Mouse (Mus musculus) CH12.LX (cell line): ENCODE data around the gene Tcea2. TPM values are rescaled to one million over a fixed set of nuclear protein-coding genes. Genes with fewer than 3 reads are reported as not detected.

Source experiments
- DNase-seq: peaks from one replicate; pipeline ENCODE4 v3.0.0-alpha.2; 2013; ENCODE audit errors: extremely low read depth
- H3K27ac ChIP-seq: 2 replicates; pipeline ENCODE4 v1.5.1; 2012; ENCODE audit warnings: low read depth, mild to moderate bottlenecking, control low read depth, moderate library complexity; ENCODE audit not compliant: insufficient read depth
- H3K27me3 ChIP-seq: replicated peaks from 2 replicates; pipeline ENCODE3; 2012; ENCODE audit warnings: inconsistent platforms
- H3K36me3 ChIP-seq, 2 experiments: replicated peaks in 1 of 2; 2 replicates each; pipeline versions ENCODE3 to v1.6.1; 2012; ENCODE audit warnings: inconsistent platforms in 1 of 2, low read length in 1 of 2, mild to moderate bottlenecking in 1 of 2, mixed read lengths in 1 of 2, moderate library complexity in 1 of 2; ENCODE audit not compliant: control insufficient read depth in 1 of 2, insufficient read depth in 1 of 2
- H3K4me1 ChIP-seq, 2 experiments: 2 replicates each; pipeline ENCODE4 v1.6.1; 2012; ENCODE audit warnings: inconsistent platforms in 1 of 2, moderate library complexity in 1 of 2; ENCODE audit not compliant: insufficient read depth in 2 of 2, control insufficient read depth in 1 of 2
- H3K4me2 ChIP-seq: 2 replicates; pipeline ENCODE4 v1.6.1; 2012; ENCODE audit warnings: low read depth, mild to moderate bottlenecking, control low read depth; ENCODE audit not compliant: poor library complexity, insufficient read depth, severe bottlenecking
- H3K4me3 ChIP-seq, 3 experiments: fragments of 150-350 bp in 1 of 3; sonication (generic) in 1 of 3; replicated peaks in 1 of 3; 2 replicates each; pipeline versions ENCODE3 to v1.5.1; 2011 to 2012; ENCODE audit warnings: low read depth in 2 of 3, low read length in 2 of 3, mild to moderate bottlenecking in 2 of 3, moderate library complexity in 2 of 3, control low read depth in 1 of 3, improper control_type of control experiment in 1 of 3, inconsistent platforms in 1 of 3, mixed read lengths in 1 of 3; ENCODE audit not compliant: poor library complexity in 1 of 3
- H3K79me2 ChIP-seq: replicated peaks from 2 replicates; pipeline ENCODE4 v1.6.1; 2012; ENCODE audit warnings: mild to moderate bottlenecking, moderate library complexity; ENCODE audit not compliant: control insufficient read depth, poor library complexity, insufficient read depth, severe bottlenecking; ENCODE audit errors: extremely low read depth
- H3K9ac ChIP-seq: 2 replicates; pipeline ENCODE4 v1.6.1; 2012; ENCODE audit warnings: low read depth, mild to moderate bottlenecking, control low read depth, moderate library complexity; ENCODE audit not compliant: insufficient read depth
- H3K9me3 ChIP-seq: replicated peaks from 2 replicates; pipeline ENCODE3; 2012; ENCODE audit warnings: low read length, inconsistent platforms, mixed read lengths
- CHD1 ChIP-seq: IDR thresholded peaks from 2 replicates; pipeline ENCODE4 v1.6.1; 2012; ENCODE audit warnings: low read depth, low read length, improper control_type of control experiment, inconsistent platforms
- CTCF ChIP-seq, 2 experiments: IDR thresholded peaks in 1 of 2; conservative IDR thresholded peaks in 1 of 2; 2 replicates each; pipeline ENCODE4 v1.5.1; 2011 to 2012; ENCODE audit warnings: low read depth in 2 of 2, low read length in 2 of 2, improper control_type of control experiment in 1 of 2, inconsistent platforms in 1 of 2, mild to moderate bottlenecking in 1 of 2, moderate library complexity in 1 of 2
- E2F4 ChIP-seq: IDR thresholded peaks from 2 replicates; pipeline ENCODE4 v1.6.1; 2011; ENCODE audit warnings: low read depth, low read length, improper control_type of control experiment; ENCODE audit not compliant: insufficient replicate concordance
- EP300 ChIP-seq: IDR thresholded peaks from 2 replicates; pipeline ENCODE4 v1.6.1; 2011; ENCODE audit warnings: low read length, improper control_type of control experiment
- ETS1 ChIP-seq: conservative IDR thresholded peaks from 2 replicates; pipeline ENCODE4 v1.6.1; 2012; ENCODE audit warnings: low read depth, mild to moderate bottlenecking, inconsistent platforms, low read length, improper control_type of control experiment, moderate library complexity
- GABPA ChIP-seq: IDR thresholded peaks from 2 replicates; pipeline ENCODE4 v1.6.1; 2012; ENCODE audit warnings: low read depth, low read length, improper control_type of control experiment, inconsistent platforms; ENCODE audit not compliant: insufficient replicate concordance
- HCFC1 ChIP-seq: IDR thresholded peaks from 2 replicates; pipeline ENCODE4 v1.6.1; 2012; ENCODE audit warnings: low read depth, mild to moderate bottlenecking, inconsistent platforms, low read length, improper control_type of control experiment
- KAT2A ChIP-seq: IDR thresholded peaks from 2 replicates; pipeline ENCODE4 v1.6.1; 2012; ENCODE audit warnings: low read length, improper control_type of control experiment, inconsistent platforms; ENCODE audit not compliant: insufficient replicate concordance
- MAFK ChIP-seq: IDR thresholded peaks from 2 replicates; pipeline ENCODE4 v1.6.1; 2011; ENCODE audit warnings: low read length, improper control_type of control experiment; ENCODE audit not compliant: insufficient replicate concordance
- MAX ChIP-seq: IDR thresholded peaks from 2 replicates; pipeline ENCODE4 v1.6.1; 2011; ENCODE audit warnings: low read length, improper control_type of control experiment
- MXI1 ChIP-seq: IDR thresholded peaks from 2 replicates; pipeline ENCODE4 v1.6.1; 2011; ENCODE audit warnings: mild to moderate bottlenecking, low read depth, low read length, improper control_type of control experiment
- NRF1 ChIP-seq: IDR thresholded peaks from 2 replicates; pipeline ENCODE4 v1.6.1; 2014; ENCODE audit warnings: low read depth, mild to moderate bottlenecking, inconsistent platforms, low read length, improper control_type of control experiment, moderate library complexity
- POLR2A ChIP-seq: IDR thresholded peaks from 2 replicates; pipeline ENCODE4 v1.6.1; 2011; ENCODE audit warnings: low read depth, mild to moderate bottlenecking, improper control_type of control experiment, low read length
- RAD21 ChIP-seq: IDR thresholded peaks from 2 replicates; pipeline ENCODE4 v1.6.1; 2011; ENCODE audit warnings: low read depth, mild to moderate bottlenecking, low read length, improper control_type of control experiment, moderate library complexity
- SMC3 ChIP-seq: IDR thresholded peaks from 2 replicates; pipeline ENCODE4 v1.6.1; 2011; ENCODE audit warnings: low read depth, low read length, improper control_type of control experiment
- TCF12 ChIP-seq: IDR thresholded peaks from 2 replicates; pipeline ENCODE4 v1.6.1; 2014; ENCODE audit warnings: low read depth, mild to moderate bottlenecking, inconsistent platforms, low read length, improper control_type of control experiment
- ZKSCAN1 ChIP-seq: IDR thresholded peaks from 2 replicates; pipeline ENCODE4 v1.6.1; 2012; ENCODE audit warnings: low read depth, inconsistent platforms, low read length, improper control_type of control experiment, borderline replicate concordance
- ZNF384 ChIP-seq: IDR thresholded peaks from 2 replicates; pipeline ENCODE4 v1.6.1; 2012; ENCODE audit warnings: low read depth, low read length, improper control_type of control experiment, inconsistent platforms
- dilution Hi-C: fragments of 300-500 bp; cut with MboI; formaldehyde crosslinking; loops from 2 replicates; pipeline ENCODE4 v1.14.3; 2020; ENCODE audit warnings: low sequenced_read_pairs; ENCODE audit not compliant: extremely low pct_unique_long_range_greater_than_20kb, extremely low pct_ligation_motif_present
- in situ Hi-C: fragments of 300-500 bp; cut with MboI; formaldehyde crosslinking; loops from 3 replicates; pipeline ENCODE4 v1.14.3; 2019; ENCODE audit warnings: low sequenced_read_pairs, low pct_ligation_motif_present, low pct_unique_long_range_greater_than_20kb, mixed read lengths
- polyA plus RNA-seq: library from polyadenylated mRNA; unstranded; fragments of >175 nt; gene quantifications from 2 replicates; pipeline ENCODE4 v1.2.1, GENCODE M21; 2012; ENCODE audit warnings: low read depth; ENCODE audit not compliant: insufficient read length
- total RNA-seq, 2 experiments: library from RNA; depleted of rRNA; stranded (reverse); fragments of 300-350 nt in 1 of 2; fragments of >200 nt in 1 of 2; gene quantifications; 2 replicates each; pipeline ENCODE4 v1.2.3; 2012 to 2014

Gene Tcea2
- total and polyA plus RNA-seq, 3 experiments, result 8.8 to 14.4 (median 9.2) TPM

DNA sequence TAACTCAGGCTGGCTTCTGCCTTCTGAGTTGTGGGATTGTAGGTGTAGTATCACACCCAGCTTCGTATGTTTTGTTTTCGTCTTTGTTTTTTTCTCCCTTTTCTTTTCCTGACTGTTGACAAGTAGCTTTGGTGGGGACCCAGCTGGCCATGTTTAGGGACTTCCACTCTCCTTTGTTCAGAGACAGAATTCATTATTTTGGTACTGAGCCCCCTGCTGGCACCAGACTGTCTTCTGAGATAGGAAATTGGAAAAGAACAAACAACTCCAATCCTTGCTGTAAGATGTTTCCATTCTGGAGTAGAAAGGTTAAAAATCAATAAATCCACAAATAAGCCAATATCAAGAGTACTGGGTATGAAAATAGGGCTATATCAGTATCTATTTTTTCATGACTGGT is 3.7 kb upstream of the Tcea2 start:
- Histone ChIP-seq H3K4me2 (no peak overlapping the region), H3K27me3 (peaks cover 9% of the 10 kb centered on the region)
- in situ Hi-C loops, result loop anchor here (5.0 kb wide), 1 partner anchor 34 kb away; no protein-coding TSS in a partner anchor

GRCm38 (mm10) chr2:181677096-181677754 is 2.9 kb upstream of the Tcea2 start:
- Histone ChIP-seq H3K27ac (no peak overlapping the region), H3K4me3 (no peak overlapping the region), H3K79me2 (no peaks in the 10 kb centered on the region), H3K9me3 (no peaks in the 10 kb centered on the region), H3K9ac (no peak overlapping the region), H3K4me2 (no peak overlapping the region), H3K36me3 (no peaks in the 10 kb centered on the region), H3K4me1 (peaks cover 21 to 41% of the 10 kb centered on the region in 2 experiments), H3K27me3 (peaks cover 9% of the 10 kb centered on the region)
- no peak for TF ChIP-seq HCFC1
- TF ChIP-seq ETS1, result no peak
- no peak for TF ChIP-seq MXI1
- no peak for TF ChIP-seq CHD1
- no peak for TF ChIP-seq EP300
- TF ChIP-seq SMC3, result no peak
- no peak for TF ChIP-seq MAFK
- no peak for TF ChIP-seq GABPA
- TF ChIP-seq MAX, result no peak
- TF ChIP-seq E2F4, result no peak
- no peak for TF ChIP-seq POLR2A
- no peak for TF ChIP-seq ZNF384
- TF ChIP-seq ZKSCAN1, result no peak
- no peak for TF ChIP-seq NRF1
- no peak for TF ChIP-seq TCF12
- dilution Hi-C loops, result no loop called here
- no peak for DNase-seq
- in situ Hi-C loops, result loop anchor here (5.0 kb wide), 1 partner anchor 35 kb away; no protein-coding TSS in a partner anchor

More for the DNA sequence above, 3.7 kb upstream of the Tcea2 start:
- no peak for DNase-seq
- no peak overlapping the region for H3K27ac ChIP-seq
- no peak overlapping the region for H3K4me3 ChIP-seq
- peaks cover 19 to 34% of the 10 kb centered on the region in 2 experiments for H3K4me1 ChIP-seq
- H3K9ac ChIP-seq, result no peak overlapping the region
- H3K79me2 ChIP-seq, result no peaks in the 10 kb centered on the region
- TF ChIP-seq CTCF (conservative IDR thresholded peaks at IDR 0.05 in 1 of 2, IDR thresholded peaks at IDR 0.05 in 1 of 2; ENCODE audit: low read depth in 2 of 2, low read length in 2 of 2), result peak in 1 of 2 experiments; percentile 65; a peak in 2 of 4 replicates
- TF ChIP-seq RAD21, result peak; percentile 9
- no peak for TF ChIP-seq KAT2A
- TF ChIP-seq SMC3, result peak; percentile 47
- dilution Hi-C loops, result no loop called here
- no peaks in the 10 kb centered on the region for H3K9me3 ChIP-seq
- H3K36me3 ChIP-seq, result no peaks in the 10 kb centered on the region
